Mouse (Mus musculus) cerebellum, postnatal 4 days (tissue): ENCODE data around the gene Eml2.

Source experiments
- DNase-seq, 2 experiments: peaks; one replicate each; pipeline ENCODE4 v3.0.0; 2022; ENCODE audit warnings: low spot score in 2 of 2, mixed read lengths in 1 of 2

Gene Eml2

GRCm38 (mm10) chr7:19229404-19229803 lies 53.2 kb downstream of the Eml2 start:
- DNase-seq, result no peak

DNA sequence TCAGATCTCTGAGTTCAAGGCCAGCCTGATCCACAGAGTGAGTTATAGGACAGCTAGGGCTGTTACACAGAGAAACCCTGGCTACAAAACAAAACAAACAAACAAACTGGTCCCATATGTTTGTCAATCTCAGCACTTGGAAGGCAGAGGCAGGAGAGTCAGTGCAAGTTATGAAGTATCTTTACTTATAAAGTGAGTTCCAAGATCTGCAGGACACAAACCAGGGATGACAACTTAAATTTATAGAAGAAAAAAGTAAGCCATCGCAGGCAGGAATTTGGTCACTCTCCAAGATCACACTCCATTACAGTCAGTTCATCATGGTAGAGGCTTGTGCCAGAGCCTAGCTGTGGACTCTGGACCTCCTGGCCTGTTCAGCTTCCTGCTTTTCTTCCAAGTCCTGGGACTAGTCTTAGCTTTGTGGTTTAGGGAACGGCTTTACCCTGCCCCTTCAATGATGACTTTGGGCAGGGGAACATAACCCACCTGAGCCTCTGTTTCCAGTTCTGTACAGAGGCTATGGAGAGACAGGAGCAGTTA lies 53.9 kb downstream of the Eml2 start:
- no peak for DNase-seq

DNA sequence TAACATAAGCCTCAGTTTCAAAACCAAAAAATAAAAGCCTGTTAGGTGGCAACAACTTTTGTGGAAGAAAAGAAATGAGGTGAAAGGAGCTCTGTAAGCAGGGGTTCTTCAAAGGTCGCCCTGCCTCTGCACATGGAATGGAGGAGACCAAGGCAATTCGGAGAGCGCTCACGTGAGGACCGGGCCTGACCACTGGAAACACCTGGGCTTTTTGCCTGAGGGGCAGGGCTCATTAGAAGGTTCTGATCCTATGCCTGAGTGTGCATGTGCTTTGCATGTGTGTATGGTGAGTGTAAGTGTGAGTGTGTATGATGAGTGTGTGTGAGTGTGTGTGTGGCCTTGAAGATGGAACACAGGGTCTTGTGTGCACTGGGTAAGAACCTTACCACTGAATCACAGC lies 54.7 kb downstream of the Eml2 start:
- DNase-seq, result no peak

DNA sequence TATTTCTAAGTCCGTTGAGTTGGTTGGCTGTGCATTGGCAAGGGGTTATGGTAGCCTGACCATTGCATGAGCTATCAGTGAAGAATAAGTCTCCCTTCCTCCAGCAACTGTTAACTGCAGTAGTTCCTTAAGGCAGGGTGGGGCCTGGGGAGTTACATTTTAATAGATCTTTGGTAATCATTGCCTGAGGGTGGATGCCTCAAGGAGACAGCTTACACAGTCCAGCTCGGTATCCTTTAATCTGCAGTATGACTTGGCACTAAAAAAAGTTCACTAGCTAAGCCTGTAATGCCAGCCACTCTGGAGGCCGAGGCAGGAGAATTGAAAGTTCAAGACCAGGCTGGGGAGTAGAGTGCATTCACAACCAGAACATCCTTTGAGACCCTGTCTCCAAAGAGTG lies 55.6 kb downstream of the Eml2 start:
- DNase-seq, result no peak

DNA sequence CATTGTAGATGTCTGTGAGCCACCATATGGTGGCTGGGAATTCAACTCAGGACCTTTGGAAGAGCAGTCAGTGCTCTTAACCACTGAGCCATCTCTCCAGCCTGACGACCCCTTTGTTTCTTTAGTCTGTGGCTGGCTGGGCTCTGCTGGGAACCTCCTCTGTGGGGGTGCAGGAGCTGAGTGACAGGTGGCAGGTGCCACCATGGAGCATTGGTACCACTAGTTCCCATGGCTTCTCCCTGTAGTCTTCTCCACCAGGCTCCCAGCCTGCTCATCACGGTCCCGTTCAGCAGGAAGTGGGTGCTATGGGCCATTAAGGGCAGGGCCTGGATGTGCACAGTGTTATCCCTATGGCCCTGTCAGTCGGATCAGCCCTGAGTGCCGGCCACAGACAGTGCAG lies 58.4 kb downstream of the Eml2 start:
- DNase-seq, result no peak

- no peak for DNase-seq
Observed at GRCm38 (mm10) chr7:19235092-19235671, 59.0 kb downstream of the Eml2 start.

GRCm38 (mm10) chr7:19236411-19236810 lies 60.2 kb downstream of the Eml2 start:
- no peak for DNase-seq

- DNase-seq, result no peak
Observed at GRCm38 (mm10) chr7:19238344-19238743, 62.1 kb downstream of the Eml2 start.

DNA sequence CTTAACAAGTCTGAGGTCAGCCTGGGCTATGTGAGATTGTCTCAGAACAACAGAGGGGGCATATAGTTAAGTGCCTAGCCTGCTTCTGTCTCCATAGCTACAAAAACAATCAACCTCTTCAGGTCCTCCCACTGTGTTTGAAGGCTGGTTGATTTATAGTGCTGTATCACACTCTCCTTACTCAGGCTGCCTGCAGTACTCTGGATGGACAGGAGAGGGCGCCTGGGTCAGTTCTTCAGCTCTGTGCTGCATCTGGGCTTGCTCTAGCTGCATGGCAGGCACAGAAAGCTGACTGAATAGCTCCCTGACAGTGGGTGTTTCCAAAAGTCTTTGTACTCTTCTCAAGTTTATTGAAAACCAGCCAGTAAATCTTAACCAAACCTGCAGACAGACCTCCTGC lies 63.2 kb downstream of the Eml2 start:
- DNase-seq, result peak; percentile 87 to 92

DNA sequence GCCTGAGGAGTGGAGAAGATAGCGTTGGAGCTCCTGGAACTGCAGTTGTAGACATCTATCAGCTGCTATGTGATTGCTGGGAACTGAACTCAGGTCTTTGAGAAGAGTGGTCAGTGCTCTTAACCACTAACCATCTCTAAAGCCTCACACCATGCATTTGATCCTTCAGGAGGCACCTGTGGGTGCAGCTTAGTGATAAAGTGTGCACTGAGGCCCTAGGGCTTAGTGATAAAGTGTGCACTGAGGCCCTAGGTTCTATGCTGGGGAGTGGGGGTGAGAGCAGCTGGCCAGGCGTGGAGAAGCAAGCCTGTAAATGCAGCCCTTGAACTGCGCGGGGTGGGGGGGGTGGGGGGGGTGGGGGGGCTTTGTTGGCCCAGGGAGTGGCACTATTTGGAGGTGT lies 63.8 kb downstream of the Eml2 start:
- DNase-seq, result no peak

DNA sequence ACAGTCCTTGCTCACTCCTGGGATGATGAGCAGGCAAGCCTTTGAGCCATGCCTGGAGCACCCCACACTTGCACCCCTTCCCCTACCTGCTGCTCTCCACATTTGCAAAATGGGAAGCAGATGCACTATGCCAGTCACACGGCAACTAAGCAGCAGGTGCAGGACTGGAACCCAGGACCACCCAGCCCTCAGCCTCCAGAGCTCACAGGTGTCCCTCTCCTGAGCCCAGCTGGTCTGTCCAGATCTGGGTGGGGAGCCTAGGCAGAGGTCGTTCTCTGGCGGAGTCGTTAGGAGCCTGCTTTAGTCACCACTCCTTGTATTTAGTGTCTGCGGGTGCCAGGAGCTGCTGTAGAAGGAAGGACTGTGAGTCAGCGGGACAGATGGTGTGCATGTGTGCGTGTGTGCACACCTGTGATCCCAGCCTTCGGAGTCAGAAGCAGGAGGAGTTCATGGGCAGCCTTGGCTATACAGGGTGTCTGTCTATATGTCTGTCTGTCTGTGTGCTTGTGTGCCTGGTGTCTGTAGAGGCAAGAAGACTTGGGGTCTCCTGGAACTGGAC lies 64.8 kb downstream of the Eml2 start:
- no peak for DNase-seq

DNA sequence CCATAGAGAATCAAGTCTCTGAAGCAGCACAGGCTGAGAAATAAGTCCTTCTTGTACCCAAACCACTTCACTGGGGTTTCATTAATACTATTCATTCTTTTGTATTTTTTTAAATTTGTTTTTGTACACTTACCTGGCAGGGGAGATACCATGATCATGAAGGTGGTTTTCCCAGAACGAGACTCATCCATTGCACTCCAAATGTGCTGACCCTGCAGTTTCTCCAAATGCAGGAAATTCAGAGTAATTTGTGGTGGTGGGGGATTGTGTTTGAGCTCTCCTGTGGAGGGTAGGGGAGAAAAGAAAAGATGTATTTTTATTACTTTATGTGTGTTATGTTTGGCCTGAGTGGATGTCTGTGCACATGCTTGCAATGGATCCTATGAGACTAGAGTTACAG lies 65.8 kb downstream of the Eml2 start:
- no peak for DNase-seq

DNA sequence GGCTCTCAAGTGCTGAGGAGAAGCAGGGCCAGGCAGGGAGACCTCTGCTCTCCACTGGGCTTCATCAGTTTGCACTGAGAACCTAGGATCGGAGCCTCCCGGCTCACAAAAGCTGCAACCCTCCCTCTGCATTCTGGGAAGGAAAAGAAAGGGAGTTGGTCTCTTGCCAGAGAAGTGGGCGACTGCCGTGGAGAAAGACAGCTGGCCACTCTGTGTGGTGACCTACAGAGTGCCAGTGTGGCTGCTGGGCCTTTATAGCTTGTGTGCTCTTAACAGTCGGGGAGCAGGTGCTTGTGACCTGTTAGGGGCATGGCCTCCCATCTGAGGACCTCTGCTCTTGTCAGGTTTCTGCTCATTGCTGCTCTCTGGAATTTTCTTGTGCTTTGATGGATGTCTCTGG lies 67.6 kb downstream of the Eml2 start:
- peak in 1 of 2 experiments; percentile 20 for DNase-seq

- no peak for DNase-seq
Observed at GRCm38 (mm10) chr7:19245083-19245482, 68.9 kb downstream of the Eml2 start.

GRCm38 (mm10) chr7:19246855-19247254 lies 70.6 kb downstream of the Eml2 start:
- no peak for DNase-seq

GRCm38 (mm10) chr7:19247511-19247910 lies 71.3 kb downstream of the Eml2 start:
- DNase-seq, result no peak

- DNase-seq, result no peak
Observed at GRCm38 (mm10) chr7:19252078-19252477, 75.9 kb downstream of the Eml2 start.

GRCm38 (mm10) chr7:19253437-19253836 lies 77.2 kb downstream of the Eml2 start:
- no peak for DNase-seq

GRCm38 (mm10) chr7:19255395-19255794 lies 79.2 kb downstream of the Eml2 start:
- DNase-seq, result no peak
